Mouse (Mus musculus) heart, adult 8-10 months (tissue): ENCODE data around the gene Gpr39. TPM values are rescaled to one million over a fixed set of nuclear protein-coding genes. Genes with fewer than 3 reads are reported as not detected.

Experiments
- DNase-seq: peaks from one replicate; pipeline ENCODE4 v3.0.0; 2022; ENCODE audit warnings: low spot score
- total RNA-seq, 4 experiments: library from RNA; stranded (reverse); gene quantifications; 2 replicates each; pipeline ENCODE4 v1.2.4; 2022

The Gpr39 gene
- total RNA-seq, 4 experiments from 2014 or later: 0.27 to 0.62 (median 0.43) TPM

GRCm38 (mm10) chr1:125694338-125694737 is 17.5 kb downstream of the Gpr39 start:
- DNase-seq: no peak

DNA sequence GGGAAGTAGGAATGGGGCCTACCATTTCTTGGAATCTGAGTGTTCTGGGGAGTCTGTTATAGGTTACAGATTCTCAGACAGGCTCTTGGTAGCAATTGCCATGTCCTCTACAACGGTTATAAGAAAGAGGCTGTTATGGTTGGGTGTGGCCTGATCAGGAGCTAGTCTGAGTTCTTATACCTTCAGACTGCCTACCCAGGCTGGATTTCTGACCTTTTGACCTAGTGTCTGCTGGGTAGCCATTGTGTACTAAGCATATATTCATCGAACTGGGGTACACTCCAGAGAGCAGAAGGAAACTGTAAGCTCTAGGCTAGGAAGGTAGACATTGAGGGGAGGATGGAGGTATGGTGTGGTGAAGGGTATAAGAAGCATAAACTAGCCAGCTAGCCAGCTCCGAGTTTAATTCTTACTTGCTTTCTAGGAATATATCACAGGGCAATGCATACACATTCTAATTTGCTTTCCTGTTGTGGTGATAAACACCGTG is 24.4 kb downstream of the Gpr39 start:
- DNase-seq: no peak

DNA sequence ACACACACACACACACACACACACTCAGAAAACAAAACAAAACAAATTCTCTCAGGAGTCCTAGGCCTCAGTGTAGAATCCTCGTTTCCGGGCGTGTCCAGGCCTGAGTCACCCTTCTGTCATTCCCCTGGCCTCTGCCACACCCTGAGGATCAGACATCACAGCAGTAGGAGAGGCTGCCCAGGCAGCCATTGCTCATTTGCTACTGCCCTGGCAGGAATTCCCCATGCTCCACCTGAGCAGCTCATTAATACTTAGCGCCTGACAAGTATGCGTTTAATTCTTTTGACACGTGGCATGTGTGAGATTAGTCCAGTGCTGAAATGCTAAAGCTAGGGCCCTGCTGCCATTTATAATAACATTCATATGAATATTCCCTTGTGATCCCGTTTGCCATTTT is 25.0 kb downstream of the Gpr39 start:
- no peak for DNase-seq

- peak; percentile 23 for DNase-seq
These were observed 25.5 kb downstream of the Gpr39 start for GRCm38 (mm10) chr1:125702326-125702725.

GRCm38 (mm10) chr1:125705412-125705811 is 28.6 kb downstream of the Gpr39 start:
- no peak for DNase-seq

DNA sequence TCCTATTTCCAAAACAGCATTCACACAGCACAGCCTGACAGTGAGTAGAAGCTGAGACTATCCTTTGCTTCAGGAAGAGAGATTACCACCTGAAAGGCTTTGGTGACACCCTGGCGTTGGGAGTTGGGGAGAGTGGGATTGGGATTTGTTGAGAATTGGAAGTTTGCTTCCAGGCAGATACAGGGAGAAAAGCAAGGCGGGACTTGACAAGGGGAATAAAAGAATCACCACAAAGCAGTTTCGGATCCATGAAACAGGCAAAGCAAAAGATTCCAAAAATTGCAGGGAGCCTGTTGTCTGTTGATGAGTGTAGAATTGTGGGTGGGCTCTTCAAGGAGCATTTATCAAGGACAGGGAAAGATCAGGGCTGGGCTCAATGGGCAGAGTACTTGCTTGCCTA is 38.5 kb downstream of the Gpr39 start:
- DNase-seq: no peak

DNA sequence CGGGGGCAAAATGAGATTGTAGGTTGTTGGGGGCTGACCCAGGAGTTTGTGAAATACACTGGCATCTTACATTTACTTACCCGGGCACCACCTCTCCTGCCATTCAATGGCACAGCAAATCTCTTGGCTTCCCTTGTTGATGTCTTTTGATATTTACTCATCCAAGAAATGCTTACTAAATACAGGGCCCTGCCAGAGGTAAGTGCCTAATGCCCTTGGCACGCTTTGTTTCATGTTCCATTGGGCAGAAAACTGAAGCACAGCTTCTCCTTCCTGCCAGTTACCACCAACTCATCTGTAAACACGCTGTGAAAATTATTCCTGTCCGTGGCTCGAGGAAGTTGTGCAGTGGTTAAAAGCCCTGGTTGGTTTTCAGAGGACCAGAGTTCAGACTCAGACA is 39.4 kb downstream of the Gpr39 start:
- DNase-seq: no peak

DNA sequence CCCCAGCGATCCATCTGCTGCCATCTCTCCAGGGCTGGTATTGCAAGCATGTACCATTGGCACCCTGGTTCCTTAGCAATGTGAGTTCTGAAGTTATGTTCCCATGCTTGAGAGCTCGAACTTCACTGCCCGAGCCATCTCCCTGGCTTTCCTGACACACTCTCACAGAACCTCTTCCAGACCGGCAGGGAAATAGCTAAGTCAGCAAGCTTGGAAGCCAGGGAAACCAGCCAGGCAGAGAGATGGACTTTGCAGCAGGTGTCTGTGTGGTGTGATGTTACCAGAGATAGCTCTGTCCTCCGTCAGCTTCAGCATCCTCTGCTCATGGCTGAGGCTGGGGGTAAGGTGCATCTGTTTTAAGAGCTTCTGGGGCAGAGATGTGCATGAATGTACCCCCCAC is 41.1 kb downstream of the Gpr39 start:
- DNase-seq: no peak

DNA sequence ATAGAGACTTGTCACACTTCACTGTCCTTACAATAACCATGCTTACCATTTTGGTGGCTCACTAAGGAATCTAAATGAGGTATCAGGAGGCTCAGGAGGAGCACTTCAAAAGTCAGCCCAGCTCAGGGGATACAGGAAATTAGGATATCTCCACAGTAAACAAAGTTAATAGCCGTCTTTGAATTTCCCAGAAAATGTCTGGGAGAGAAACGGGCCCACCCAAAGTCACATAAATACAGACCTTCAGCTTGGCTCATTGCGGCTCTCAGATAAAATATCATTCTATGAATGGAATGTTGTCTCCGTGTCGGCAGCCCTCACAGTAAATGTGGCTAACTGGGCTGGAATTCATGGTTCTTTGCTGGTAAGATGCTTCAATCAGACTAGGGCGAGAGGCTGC is 42.3 kb downstream of the Gpr39 start:
- no peak for DNase-seq

- DNase-seq: no peak
These were observed 44.4 kb downstream of the Gpr39 start for GRCm38 (mm10) chr1:125721104-125721758.

GRCm38 (mm10) chr1:125724304-125724703 is 47.5 kb downstream of the Gpr39 start:
- no peak for DNase-seq

DNA sequence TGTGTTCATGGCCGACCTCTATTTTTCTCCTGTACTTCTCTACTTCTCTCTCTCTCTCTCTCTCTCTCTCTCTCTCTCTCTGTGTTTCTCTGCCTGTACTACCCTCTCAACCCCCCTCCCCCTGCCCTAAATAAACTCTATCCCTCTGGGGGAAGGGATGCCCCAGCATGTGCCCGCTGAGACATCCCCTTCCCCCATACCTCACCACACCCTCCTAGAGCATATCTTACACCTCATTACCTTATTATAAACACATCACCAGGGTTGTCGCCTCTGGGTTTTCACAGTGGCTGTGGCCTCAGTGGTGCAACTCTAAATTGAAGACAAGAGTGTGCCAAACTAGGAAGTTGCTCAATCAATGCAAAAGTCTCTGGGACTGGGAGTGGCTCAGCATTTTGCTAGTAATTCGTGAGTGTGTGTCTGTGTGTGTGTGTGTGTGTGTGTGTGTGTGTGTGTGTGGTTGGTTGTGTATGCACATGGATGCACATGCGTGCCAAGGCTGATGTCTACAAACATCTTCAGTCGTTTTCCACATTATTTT is 52.3 kb downstream of the Gpr39 start:
- DNase-seq: no peak

- no peak for DNase-seq
These were observed 53.1 kb downstream of the Gpr39 start for GRCm38 (mm10) chr1:125729731-125730536.

DNA sequence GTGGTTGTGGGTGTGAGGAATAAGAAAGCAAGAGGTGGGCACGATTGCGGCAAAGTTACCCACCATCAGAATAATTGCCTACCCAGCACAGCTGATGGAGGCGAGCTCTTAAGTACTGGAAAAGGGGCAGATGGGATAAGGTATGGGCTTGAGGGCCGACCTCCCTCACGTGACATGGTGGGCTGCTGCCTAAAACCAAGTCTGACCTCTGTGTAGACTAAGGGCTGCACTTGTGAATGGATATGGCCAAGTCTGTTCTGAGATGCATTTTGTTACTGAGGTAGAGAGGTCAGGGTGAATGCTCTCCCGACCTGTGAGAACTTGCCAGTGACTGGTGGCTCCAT is 53.7 kb downstream of the Gpr39 start:
- no peak for DNase-seq

DNA sequence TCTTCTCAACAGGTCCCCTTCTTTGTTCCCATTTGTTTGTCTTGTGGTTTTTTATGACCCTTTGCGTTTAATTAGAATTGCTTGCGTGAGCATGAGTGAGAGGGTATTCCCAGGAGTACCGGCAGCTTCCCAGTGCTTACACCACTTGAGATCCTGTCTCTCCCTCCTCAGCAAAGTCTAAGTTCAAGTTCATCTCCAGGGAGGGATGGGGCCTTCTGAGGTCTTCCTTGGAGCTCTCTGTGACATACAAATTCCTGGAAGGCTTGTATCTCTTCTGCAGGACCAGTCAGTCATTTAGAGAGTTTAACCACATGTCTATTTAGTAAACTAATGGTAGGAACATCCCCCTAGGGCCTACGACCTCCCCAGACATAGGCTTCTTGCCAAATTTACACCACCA is 55.1 kb downstream of the Gpr39 start:
- DNase-seq: no peak

DNA sequence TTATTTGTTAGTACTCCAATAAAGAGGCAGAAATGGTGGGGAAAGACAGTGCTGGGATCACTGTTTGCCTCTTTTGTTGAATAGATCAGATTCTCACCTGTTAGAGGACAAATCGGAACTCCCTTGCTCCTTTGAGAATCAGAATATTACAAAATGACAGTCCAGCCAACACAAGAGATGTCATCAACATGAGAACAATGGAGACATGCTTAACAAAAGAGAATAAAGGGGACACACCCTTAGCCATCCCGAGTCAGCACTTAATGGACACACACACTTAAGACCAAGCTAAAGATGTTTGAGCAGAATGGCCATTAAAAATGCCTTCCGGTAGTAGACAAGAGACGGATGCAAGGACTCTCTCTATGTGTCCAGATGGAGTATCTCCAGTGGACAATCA is 68.0 kb downstream of the Gpr39 start:
- no peak for DNase-seq

GRCm38 (mm10) chr1:125755335-125755996 is 78.7 kb downstream of the Gpr39 start:
- no peak for DNase-seq

GRCm38 (mm10) chr1:125759972-125760695 is 83.3 kb downstream of the Gpr39 start:
- DNase-seq: peak; percentile 15

DNA sequence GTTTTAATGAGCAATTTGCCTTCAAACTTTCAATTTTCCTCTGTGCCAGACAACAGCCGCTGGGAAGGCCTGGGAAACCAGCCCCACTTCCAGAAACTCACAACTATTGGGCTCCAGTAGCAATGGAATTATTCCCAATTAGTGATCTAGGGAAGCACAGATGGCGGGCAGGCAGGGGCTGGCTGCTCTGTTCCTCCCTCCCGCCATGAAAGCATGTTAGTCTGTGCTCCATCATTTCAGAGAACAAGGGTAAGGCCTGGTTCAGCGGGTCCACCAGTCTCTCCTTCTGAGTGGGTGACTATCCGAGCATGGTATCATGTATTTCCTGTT is 83.9 kb downstream of the Gpr39 start:
- DNase-seq: no peak

- no peak for DNase-seq
These were observed 85.3 kb downstream of the Gpr39 start for GRCm38 (mm10) chr1:125762076-125762475.

DNA sequence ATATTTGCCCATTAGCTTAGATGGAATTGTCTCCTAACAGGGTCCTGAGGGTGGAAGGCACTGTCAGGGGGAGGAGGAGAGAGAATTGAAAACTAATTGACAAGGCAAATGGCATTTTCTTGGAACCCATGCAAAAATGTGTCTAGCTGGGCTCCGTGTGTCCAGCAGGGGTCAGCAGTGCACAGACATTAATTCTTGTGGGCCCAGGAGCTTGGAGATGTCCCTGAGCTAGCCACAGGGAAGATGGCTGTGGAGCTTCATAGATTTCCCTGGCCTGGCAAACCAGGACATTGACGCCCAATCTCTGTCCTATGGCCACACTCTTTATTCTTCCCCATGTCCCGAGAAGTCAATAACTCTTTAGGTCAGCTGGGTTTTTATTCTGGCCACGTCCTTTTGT is 113.0 kb downstream of the Gpr39 start:
- peak; percentile 36 for DNase-seq

GRCm38 (mm10) chr1:125800506-125800905 is 123.7 kb downstream of the Gpr39 start:
- no peak for DNase-seq
